Mouse (Mus musculus): ENCODE measurements around the gene Sbno2. TPM values are rescaled to one million over a fixed set of nuclear protein-coding genes. Genes with fewer than 3 reads are reported as not detected.
A peak's percentile ranks its signal among the peaks of the same experiment; 100 is the strongest.

Sbno2 gene
- polyA plus RNA-seq, 1 experiment, result 127 TPM

DNA sequence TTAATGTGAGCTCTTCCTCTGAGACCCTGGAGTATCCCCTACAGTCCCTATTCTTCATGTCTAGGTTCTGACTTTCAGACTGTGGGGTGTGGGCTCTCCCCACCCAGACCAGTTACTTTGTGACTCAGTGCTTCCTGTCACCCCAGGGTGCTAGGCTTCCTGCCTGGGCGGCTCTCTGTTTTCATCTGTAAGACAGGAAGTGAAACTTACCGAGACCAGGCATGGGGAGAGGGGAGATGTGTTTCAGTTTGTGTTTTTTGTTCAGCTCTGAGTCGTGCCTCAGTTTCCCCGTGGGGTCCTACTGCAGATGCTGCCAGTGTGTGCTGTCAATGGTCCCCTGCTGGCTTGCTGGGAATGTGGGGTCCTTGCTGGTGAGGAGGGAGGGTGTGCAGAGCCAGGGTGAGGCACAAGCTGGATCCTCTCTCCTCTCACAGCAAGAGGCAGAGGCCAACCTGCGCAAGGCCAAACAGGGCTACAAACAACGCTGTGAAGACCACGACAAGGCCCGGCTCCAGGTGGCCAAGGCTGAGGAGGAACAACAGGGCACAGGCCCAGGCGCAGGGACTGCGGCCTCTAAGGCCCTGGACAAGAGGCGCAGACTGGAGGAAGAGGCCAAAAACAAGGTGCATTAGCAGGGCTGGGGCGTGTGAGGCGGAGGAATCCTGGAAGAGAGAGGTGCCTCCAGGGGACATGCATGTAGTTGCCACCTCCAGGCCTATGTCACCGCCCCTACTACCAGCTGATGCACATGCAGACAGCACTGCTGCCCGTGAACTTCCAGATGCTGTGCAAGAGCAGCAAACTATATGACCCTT lies 80.9 kb downstream of the Sbno2 start:
- TF ChIP-seq CTCF (IDR thresholded peaks at IDR 0.05; ENCODE audit: borderline replicate concordance, control insufficient read depth, extremely low read depth, insufficient read depth, low read length, poor library complexity), result no peak
- Histone ChIP-seq H3K27ac (ENCODE audit: control insufficient read depth, insufficient read depth, low read length) (peak overlapping the region; percentile 88), H3K4me1 (replicated peaks; ENCODE audit: control insufficient read depth, insufficient read depth, low read length) (peaks cover 59% of the 10 kb centered on the region), H3K27me3 (ENCODE audit: control insufficient read depth, insufficient read depth, low read length) (no peaks in the 10 kb centered on the region), H3K4me3 (ENCODE audit: control insufficient read depth, insufficient read depth, low read length) (peak overlapping the region; percentile 42), H3K36me3 (ENCODE audit: control insufficient read depth, insufficient read depth, low read length) (peaks cover 91% of the 10 kb centered on the region)
- DNase-seq, result peak; percentile 83
- WGBS, result 48% methylated on average over 15 of the region's 15 CpGs

DNA sequence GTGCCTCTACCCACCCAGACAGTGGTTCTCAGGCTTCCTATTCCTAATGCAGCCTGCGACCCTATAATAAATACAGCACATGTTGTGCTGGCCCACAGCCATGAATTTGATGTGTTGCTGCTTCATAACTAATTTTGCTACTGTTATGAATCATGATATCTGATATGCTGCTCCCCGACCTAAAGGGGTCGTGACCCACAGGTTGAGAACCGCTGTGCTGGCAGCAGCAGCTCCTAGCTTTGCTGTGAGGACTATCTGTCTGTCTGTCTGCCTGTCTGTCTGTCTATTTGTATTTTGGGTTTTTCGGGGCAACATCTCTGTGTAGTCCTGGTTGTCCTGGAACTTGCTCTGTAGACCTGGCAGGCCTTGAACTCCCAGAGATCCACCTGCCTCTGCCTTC lies 81.6 kb downstream of the Sbno2 start:
- DNase-seq, result no peak
- WGBS, result 53% methylated on average over 5 of the region's 5 CpGs
- no peaks in the 10 kb centered on the region for H3K27me3 ChIP-seq (ENCODE audit: control insufficient read depth, insufficient read depth, low read length)
- peak overlapping the region; percentile 88 for H3K27ac ChIP-seq (ENCODE audit: control insufficient read depth, insufficient read depth, low read length)
- TF ChIP-seq CTCF (IDR thresholded peaks at IDR 0.05; ENCODE audit: borderline replicate concordance, control insufficient read depth, extremely low read depth, insufficient read depth, low read length, poor library complexity) (no peak), POLR2A (IDR thresholded peaks at IDR 0.05; ENCODE audit: control insufficient read depth, extremely low read depth, insufficient read depth, low read length, poor library complexity) (no peak)
- H3K36me3 ChIP-seq (ENCODE audit: control insufficient read depth, insufficient read depth, low read length), result peaks cover 91% of the 10 kb centered on the region
- H3K4me1 ChIP-seq (replicated peaks; ENCODE audit: control insufficient read depth, insufficient read depth, low read length), result peaks cover 65% of the 10 kb centered on the region
- H3K4me3 ChIP-seq (ENCODE audit: control insufficient read depth, insufficient read depth, low read length), result no peak overlapping the region

- no peaks in the 10 kb centered on the region for H3K27me3 ChIP-seq (ENCODE audit: control insufficient read depth, insufficient read depth, low read length)
- WGBS, result 62% methylated on average over 8 of the region's 8 CpGs
- H3K36me3 ChIP-seq (ENCODE audit: control insufficient read depth, insufficient read depth, low read length), result peaks cover 86% of the 10 kb centered on the region
- TF ChIP-seq CTCF (IDR thresholded peaks at IDR 0.05; ENCODE audit: borderline replicate concordance, control insufficient read depth, extremely low read depth, insufficient read depth, low read length, poor library complexity) (no peak), POLR2A (IDR thresholded peaks at IDR 0.05; ENCODE audit: control insufficient read depth, extremely low read depth, insufficient read depth, low read length, poor library complexity) (no peak)
- H3K4me3 ChIP-seq (ENCODE audit: control insufficient read depth, insufficient read depth, low read length), result no peak overlapping the region
- H3K27ac ChIP-seq (ENCODE audit: control insufficient read depth, insufficient read depth, low read length), result peak overlapping the region; percentile 88
- H3K4me1 ChIP-seq (replicated peaks; ENCODE audit: control insufficient read depth, insufficient read depth, low read length), result peaks cover 65% of the 10 kb centered on the region
- peak; percentile 37 for DNase-seq
Observed at GRCm38 (mm10) chr10:80022806-80023205, 82.6 kb downstream of the Sbno2 start.

- no peaks in the 10 kb centered on the region for H3K27me3 ChIP-seq (ENCODE audit: control insufficient read depth, insufficient read depth, low read length)
- H3K36me3 ChIP-seq (ENCODE audit: control insufficient read depth, insufficient read depth, low read length), result peaks cover 81% of the 10 kb centered on the region
- peaks cover 65% of the 10 kb centered on the region for H3K4me1 ChIP-seq (replicated peaks; ENCODE audit: control insufficient read depth, insufficient read depth, low read length)
- peak overlapping the region; percentile 5 for H3K4me3 ChIP-seq (ENCODE audit: control insufficient read depth, insufficient read depth, low read length)
- TF ChIP-seq POLR2A (IDR thresholded peaks at IDR 0.05; ENCODE audit: control insufficient read depth, extremely low read depth, insufficient read depth, low read length, poor library complexity) (no peak), CTCF (IDR thresholded peaks at IDR 0.05; ENCODE audit: borderline replicate concordance, control insufficient read depth, extremely low read depth, insufficient read depth, low read length, poor library complexity) (no peak)
- WGBS, result 6% methylated on average over 12 of the region's 12 CpGs
- peak overlapping the region; percentile 88 for H3K27ac ChIP-seq (ENCODE audit: control insufficient read depth, insufficient read depth, low read length)
- peak; percentile 55 for DNase-seq
Observed at GRCm38 (mm10) chr10:80022164-80022563, 83.2 kb downstream of the Sbno2 start.

DNA sequence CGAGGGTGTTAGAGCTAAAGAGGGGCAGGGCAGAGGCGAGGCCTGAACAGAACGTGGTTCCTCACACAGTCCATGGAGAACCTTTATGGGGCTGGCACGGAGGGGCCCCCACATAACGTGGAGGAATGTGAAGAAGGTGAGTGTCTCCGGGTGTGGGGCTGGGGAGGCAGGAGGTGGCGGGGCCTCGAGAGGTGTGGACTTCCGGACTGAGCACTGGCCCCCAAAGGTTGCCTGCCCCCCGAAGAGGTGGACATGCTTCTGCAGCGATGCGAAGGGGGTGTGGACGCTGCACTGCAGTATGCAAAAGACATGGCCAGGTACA lies 84.1 kb downstream of the Sbno2 start:
- Histone ChIP-seq H3K4me1 (replicated peaks; ENCODE audit: control insufficient read depth, insufficient read depth, low read length) (peaks cover 66% of the 10 kb centered on the region), H3K4me3 (ENCODE audit: control insufficient read depth, insufficient read depth, low read length) (no peak overlapping the region), H3K36me3 (ENCODE audit: control insufficient read depth, insufficient read depth, low read length) (peaks cover 73% of the 10 kb centered on the region), H3K27ac (ENCODE audit: control insufficient read depth, insufficient read depth, low read length) (peak overlapping the region; percentile 88), H3K27me3 (ENCODE audit: control insufficient read depth, insufficient read depth, low read length) (no peaks in the 10 kb centered on the region)
- TF ChIP-seq POLR2A (IDR thresholded peaks at IDR 0.05; ENCODE audit: control insufficient read depth, extremely low read depth, insufficient read depth, low read length, poor library complexity) (no peak), CTCF (IDR thresholded peaks at IDR 0.05; ENCODE audit: borderline replicate concordance, control insufficient read depth, extremely low read depth, insufficient read depth, low read length, poor library complexity) (no peak)
- WGBS, result 79% methylated on average over 13 of the region's 13 CpGs
- DNase-seq, result peak; percentile 18

DNA sequence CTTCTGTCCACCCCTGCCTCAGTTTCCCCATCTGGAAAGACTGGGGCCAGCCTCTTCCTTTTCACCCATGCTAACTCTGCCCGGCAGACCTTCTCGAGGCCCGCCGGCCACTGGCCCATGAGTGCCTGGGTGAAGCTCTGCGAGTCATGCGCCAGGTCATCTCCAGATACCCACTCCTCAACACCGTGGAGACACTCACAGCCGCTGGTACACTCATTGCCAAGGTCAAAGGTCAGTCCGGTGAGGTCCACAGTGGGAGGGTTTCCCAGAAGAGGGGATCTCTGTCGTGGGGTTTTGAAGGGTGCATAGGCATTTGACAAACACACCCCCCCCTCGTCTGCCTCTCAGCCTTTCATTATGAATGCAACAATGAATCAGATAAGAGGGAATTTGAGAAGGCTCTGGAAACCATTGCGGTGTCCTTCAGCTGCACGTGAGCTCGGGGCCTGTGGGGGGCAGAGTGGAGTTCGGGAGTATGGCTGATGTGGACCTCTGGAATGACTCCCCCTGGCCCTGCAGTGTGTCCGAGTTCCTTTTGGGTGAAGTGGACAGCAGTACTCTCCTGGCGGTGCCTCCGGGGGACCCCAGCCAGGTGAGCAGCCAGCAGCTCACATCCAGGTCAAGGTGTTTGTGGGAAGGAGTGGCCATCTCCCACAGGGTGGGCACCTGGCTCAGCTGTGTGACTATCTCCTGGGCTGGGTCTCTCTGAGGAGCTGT lies 84.6 kb downstream of the Sbno2 start:
- peak; percentile 24 for DNase-seq
- TF ChIP-seq CTCF (IDR thresholded peaks at IDR 0.05; ENCODE audit: borderline replicate concordance, control insufficient read depth, extremely low read depth, insufficient read depth, low read length, poor library complexity) (0 out of 2 replicates have a peak, but pooled peaks have one; percentile 10), POLR2A (IDR thresholded peaks at IDR 0.05; ENCODE audit: control insufficient read depth, extremely low read depth, insufficient read depth, low read length, poor library complexity) (no peak)
- Histone ChIP-seq H3K4me3 (ENCODE audit: control insufficient read depth, insufficient read depth, low read length) (no peak overlapping the region), H3K27ac (ENCODE audit: control insufficient read depth, insufficient read depth, low read length) (peak overlapping the region; percentile 88), H3K36me3 (ENCODE audit: control insufficient read depth, insufficient read depth, low read length) (peaks cover 67% of the 10 kb centered on the region), H3K27me3 (ENCODE audit: control insufficient read depth, insufficient read depth, low read length) (no peaks in the 10 kb centered on the region), H3K4me1 (replicated peaks; ENCODE audit: control insufficient read depth, insufficient read depth, low read length) (peaks cover 70% of the 10 kb centered on the region)
- WGBS, result 88% methylated on average over 18 of the region's 18 CpGs
